Mouse (Mus musculus) left cerebral cortex, adult 18-20 months (tissue): Measurements from ENCODE around the gene Rpl23. TPM values are rescaled to one million over a fixed set of nuclear protein-coding genes. Genes with fewer than 3 reads are reported as not detected.

ENCODE experiments used
- DNase-seq, 2 experiments: peaks; one replicate each; pipeline ENCODE4 v3.0.0; 2021 to 2022; ENCODE audit warnings: low spot score in 2 of 2, mixed read lengths in 1 of 2
- microRNA-seq, 2 experiments: library from miRNA; unstranded; fragments of <30 nt; microRNA quantifications; one replicate each; pipeline ENCODE4 v1.2.0; 2021
- total RNA-seq, 2 experiments: library from RNA; stranded (reverse); gene quantifications; 2 replicates each; pipeline ENCODE4 v1.2.3; 2021

Rpl23 gene
- total RNA-seq, 2 experiments from 2014 or later = 351 to 356 TPM

DNA sequence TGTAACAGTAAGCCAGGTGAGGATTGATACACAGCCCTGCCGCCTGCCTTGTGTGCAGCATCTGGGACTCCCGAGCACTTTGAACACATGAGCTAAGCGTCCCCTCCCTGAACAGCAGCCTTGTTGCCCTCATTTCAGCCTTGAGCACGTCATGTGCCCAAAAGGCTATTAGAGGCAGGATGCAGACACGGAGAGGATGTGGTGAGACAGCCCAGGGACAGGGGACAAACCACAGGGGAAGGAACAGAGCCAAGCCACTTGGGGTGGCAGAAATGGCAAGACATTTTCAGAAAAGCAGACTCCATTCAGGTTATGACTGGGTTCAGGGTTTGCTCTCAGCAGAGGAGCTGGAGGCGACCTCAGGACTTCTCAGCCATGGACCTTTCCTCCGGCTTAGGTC is 53.9 kb downstream of the Rpl23 start:
- no peak for DNase-seq

Small RNAs within 50 kb of the gene (microRNA-seq; reads per million reads assigned to microRNA genes)
- gene Mir8102 = 0 to 0.63 reads per million in 2 experiments

Other genes with a start within 250 kb of the Rpl23 start
- 100 to 1,000 TPM; 246 to 287 TPM for gene Srcin1, start 206.3 kb downstream of the Rpl23 start, total RNA-seq
- 100 to 1,000 TPM; 103 to 109 TPM for gene Epop, start 152.7 kb downstream of the Rpl23 start, total RNA-seq
- 100 to 1,000 TPM; 135 to 149 TPM for gene Mllt6, start 119.0 kb downstream of the Rpl23 start, total RNA-seq
- 10 to 100 TPM; 54.7 to 57.2 TPM for gene Cisd3, start 96.6 kb downstream of the Rpl23 start, total RNA-seq
- gene Pcgf2, start 81.9 kb downstream of the Rpl23 start, total RNA-seq = 10 to 100 TPM; 32.4 to 35.2 TPM
- gene Psmb3, start 79.0 kb downstream of the Rpl23 start, total RNA-seq = 100 to 1,000 TPM; 122 to 128 TPM
- gene Pip4k2b, start 37.7 kb downstream of the Rpl23 start, total RNA-seq = 100 to 1,000 TPM; 120 to 123 TPM
- 10 to 100 TPM; 18.7 to 19.9 TPM for gene Cwc25, start 15.9 kb downstream of the Rpl23 start, total RNA-seq
- 1 to 10 TPM in 1 of 2 experiments, under 1 TPM in 1; 0.98 to 1.1 TPM for gene 1700001P01Rik, start 6.5 kb downstream of the Rpl23 start, total RNA-seq
- gene Lasp1, start 16.6 kb upstream of the Rpl23 start, total RNA-seq = 100 to 1,000 TPM; 165 to 168 TPM
- gene B230217C12Rik, start 58.3 kb upstream of the Rpl23 start, total RNA-seq = 10 to 100 TPM; 73.9 to 75.8 TPM
- gene Fbxo47, start 101.7 kb upstream of the Rpl23 start, total RNA-seq = 1 to 10 TPM; 3.6 to 4.5 TPM
- 10 to 100 TPM; 42.2 to 46.7 TPM for gene Plxdc1, start 204.0 kb upstream of the Rpl23 start, total RNA-seq
- 1 to 10 TPM; 1.4 to 1.9 TPM for gene Arl5c, start 213.7 kb upstream of the Rpl23 start, total RNA-seq
- 100 to 1,000 TPM; 154 to 170 TPM for gene Cacnb1, start 240.6 kb upstream of the Rpl23 start, total RNA-seq
- gene Rpl19, start 244.3 kb upstream of the Rpl23 start, total RNA-seq = 100 to 1,000 TPM; 627 to 650 TPM